Mouse (Mus musculus) olfactory bulb, adult 2 months (tissue): ENCODE measurements around the gene Dcun1d1. TPM values are rescaled to one million over a fixed set of nuclear protein-coding genes. Genes with fewer than 3 reads are reported as not detected.

Source experiments
- H3K27ac ChIP-seq: fragments of 200-500 bp; 2 replicates; pipeline ENCODE4 v1.5.1; 2012; ENCODE audit warnings: low read depth, low read length; ENCODE audit not compliant: insufficient read depth
- H3K4me1 ChIP-seq: fragments of 200-500 bp; 2 replicates; pipeline ENCODE4 v1.6.1; 2012; ENCODE audit warnings: low read length; ENCODE audit not compliant: control insufficient read depth, insufficient read depth
- H3K4me3 ChIP-seq: fragments of 200-500 bp; 2 replicates; pipeline ENCODE4 v1.5.1; 2012; ENCODE audit warnings: mild to moderate bottlenecking, low read depth, low read length, moderate library complexity; ENCODE audit not compliant: insufficient read depth
- CTCF ChIP-seq: fragments of 200-500 bp; IDR thresholded peaks from 2 replicates; pipeline ENCODE4 v1.5.1; 2012; ENCODE audit warnings: low read depth, mild to moderate bottlenecking, low read length, moderate library complexity; ENCODE audit not compliant: insufficient read depth
- POLR2A ChIP-seq: fragments of 200-500 bp; IDR thresholded peaks from 2 replicates; pipeline ENCODE4 v1.6.1; 2012; ENCODE audit warnings: mild to moderate bottlenecking, low read depth, low read length, moderate library complexity; ENCODE audit not compliant: insufficient read depth
- WGBS: fragments of 180-500 bp; shearing (Covaris S2); methylation state at CpG from one replicate; pipeline ENCODE4 v1.1.7; 2018; 5-methylcytosine and 5-hydroxymethylcytosine counted together
- polyA plus RNA-seq: library from polyadenylated mRNA; stranded (reverse); fragments of >200 nt; gene quantifications from 2 replicates; pipeline ENCODE4 v1.2.4, GENCODE M21; 2012; ENCODE audit warnings: low replicate concordance; ENCODE audit not compliant: missing spikeins, insufficient read depth, insufficient read length

Gene Dcun1d1
- polyA plus RNA-seq, 1 experiment: not detected

- Histone ChIP-seq H3K4me1 (no peaks in the 10 kb centered on the region), H3K27ac (no peak overlapping the region), H3K4me3 (no peak overlapping the region)
- 96% methylated on average over 5 of the region's 5 CpGs for WGBS
- no peak for TF ChIP-seq CTCF
- TF ChIP-seq POLR2A: no peak
Measured at GRCm38 (mm10) chr3:35963921-35964320, 26.7 kb upstream of the Dcun1d1 start.

DNA sequence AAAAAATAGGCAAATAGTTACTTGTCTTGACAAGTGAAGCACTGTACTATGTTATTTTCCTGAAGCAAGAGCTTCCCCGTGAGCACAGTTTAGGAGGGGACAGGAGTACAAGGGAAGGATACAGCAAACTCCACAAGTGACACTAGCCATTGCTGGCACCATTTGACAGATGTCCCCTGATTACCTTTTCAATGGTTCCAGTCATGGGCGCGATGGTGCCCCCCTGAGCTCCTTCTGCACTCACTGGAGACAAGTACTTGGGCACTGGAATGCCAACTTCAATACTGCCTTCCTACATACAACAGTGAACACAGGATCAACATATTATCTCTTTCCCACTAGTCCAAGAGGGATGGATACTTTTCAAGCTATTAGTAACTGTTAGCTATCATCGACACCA lies 26.2 kb upstream of the Dcun1d1 start:
- TF ChIP-seq POLR2A (no peak), CTCF (no peak)
- 86% methylated on average over 4 of the region's 4 CpGs for WGBS
- no peaks in the 10 kb centered on the region for H3K4me1 ChIP-seq
- no peak overlapping the region for H3K27ac ChIP-seq
- H3K4me3 ChIP-seq: no peak overlapping the region

DNA sequence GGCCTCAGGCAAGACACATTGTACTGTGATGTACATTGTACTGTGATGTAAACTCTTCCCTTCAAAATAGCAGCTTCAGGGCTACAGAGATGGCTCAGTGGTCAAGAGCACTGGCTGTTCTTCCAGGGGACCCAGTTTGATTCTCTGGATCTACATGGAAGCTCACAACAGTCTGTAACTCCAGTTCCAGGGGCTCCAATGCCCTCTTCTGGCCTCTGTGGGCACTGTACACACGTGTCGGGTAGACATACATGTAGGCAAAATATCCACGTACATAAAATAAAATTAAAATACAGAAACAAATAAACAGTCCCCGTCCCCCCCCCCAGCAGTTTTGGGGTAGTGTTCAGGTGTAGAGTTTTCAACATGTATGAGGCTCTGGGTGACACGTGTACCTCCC lies 25.7 kb upstream of the Dcun1d1 start:
- Histone ChIP-seq H3K4me1 (no peaks in the 10 kb centered on the region), H3K4me3 (no peak overlapping the region), H3K27ac (no peak overlapping the region)
- TF ChIP-seq CTCF: no peak
- TF ChIP-seq POLR2A: no peak
- 92% methylated on average over 5 of the region's 5 CpGs for WGBS

DNA sequence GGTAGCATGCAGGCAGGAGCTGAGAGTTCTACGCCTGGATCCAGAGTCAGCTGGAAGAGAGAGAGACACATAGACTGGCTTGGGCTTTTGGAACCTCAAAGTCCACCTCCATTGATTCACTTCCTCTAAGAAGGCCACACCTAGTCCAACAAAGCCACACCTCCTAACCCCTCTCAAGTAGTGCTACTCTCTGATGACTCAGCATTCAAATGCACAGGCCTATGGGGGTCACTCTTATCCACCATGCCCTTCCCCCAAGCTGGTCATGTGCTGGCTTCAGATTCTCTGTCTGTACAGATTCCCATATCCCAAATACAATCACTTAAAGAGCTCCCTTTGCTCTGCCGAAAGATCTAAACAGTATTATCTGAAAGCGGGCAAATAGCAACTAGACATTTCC lies 20.0 kb upstream of the Dcun1d1 start:
- TF ChIP-seq CTCF: no peak
- no peak for TF ChIP-seq POLR2A
- 91% methylated on average over 3 of the region's 3 CpGs for WGBS
- no peaks in the 10 kb centered on the region for H3K4me1 ChIP-seq
- no peak overlapping the region for H3K27ac ChIP-seq
- H3K4me3 ChIP-seq: no peak overlapping the region

DNA sequence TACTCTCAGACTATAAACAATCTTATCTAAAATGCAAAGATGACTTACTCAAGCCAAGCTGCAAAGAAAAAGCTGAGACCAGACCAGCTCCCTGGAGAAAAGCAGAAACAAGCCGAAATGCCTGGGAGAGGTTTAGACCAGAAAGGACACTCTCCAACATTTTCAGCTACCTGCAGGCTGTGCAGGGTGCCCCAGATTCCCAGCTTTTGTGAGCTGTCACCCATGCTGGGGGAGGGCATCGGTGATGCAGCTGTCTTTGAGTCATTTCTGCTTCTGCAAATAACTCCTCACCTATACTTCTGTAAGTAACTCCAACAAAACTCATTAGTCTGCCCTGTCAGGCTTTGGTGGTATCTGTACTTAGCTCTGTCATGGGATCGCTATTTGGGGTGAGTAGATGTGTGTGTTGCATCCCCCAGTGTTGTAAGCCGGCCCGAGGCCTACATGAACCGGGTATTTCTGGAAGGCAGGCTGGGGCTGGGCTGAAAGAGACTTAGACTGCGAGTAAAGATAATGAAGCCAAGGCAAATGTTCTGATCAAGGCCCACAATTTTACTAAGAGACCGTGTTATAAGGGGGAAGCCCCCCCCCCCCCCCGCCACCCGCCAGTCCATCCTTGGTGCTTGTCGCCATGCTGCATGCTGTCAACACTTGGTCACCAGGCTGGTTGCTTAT lies 17.8 kb upstream of the Dcun1d1 start:
- Histone ChIP-seq H3K27ac (no peak overlapping the region), H3K4me1 (no peaks in the 10 kb centered on the region), H3K4me3 (no peak overlapping the region)
- no peak for TF ChIP-seq POLR2A
- TF ChIP-seq CTCF: no peak
- WGBS: 86% methylated on average over 11 of the region's 11 CpGs

GRCm38 (mm10) chr3:35953816-35954215 lies 16.6 kb upstream of the Dcun1d1 start:
- 90% methylated on average over 6 of the region's 6 CpGs for WGBS
- no peak for TF ChIP-seq CTCF

DNA sequence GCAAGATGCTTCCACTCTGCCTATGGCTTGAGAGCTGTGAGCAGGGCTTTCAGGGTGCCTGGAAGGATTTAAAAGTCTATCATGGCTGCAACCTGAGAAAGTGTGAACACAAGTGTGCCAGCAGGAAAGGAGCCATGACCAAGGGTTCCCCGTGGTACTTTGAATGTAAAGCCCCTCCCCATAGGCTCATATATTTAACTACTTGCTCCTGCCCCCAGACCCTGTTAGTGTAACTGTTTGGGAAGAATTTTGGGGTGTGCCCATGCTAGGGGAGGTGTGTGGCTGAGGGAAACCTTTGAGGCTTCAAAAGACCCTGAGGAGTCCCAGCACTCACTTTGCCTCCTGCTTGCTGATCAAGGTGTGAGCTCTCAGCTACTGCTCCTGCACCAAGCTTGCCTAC lies 15.9 kb upstream of the Dcun1d1 start:
- Histone ChIP-seq H3K4me1 (no peaks in the 10 kb centered on the region), H3K4me3 (no peak overlapping the region), H3K27ac (no peak overlapping the region)
- TF ChIP-seq POLR2A (no peak), CTCF (no peak)
- 84% methylated on average over 1 of the region's 1 CpGs for WGBS

More at GRCm38 (mm10) chr3:35953816-35954215, 16.6 kb upstream of the Dcun1d1 start:
- Histone ChIP-seq H3K4me1 (no peaks in the 10 kb centered on the region), H3K4me3 (no peak overlapping the region), H3K27ac (no peak overlapping the region)

- TF ChIP-seq POLR2A (no peak), CTCF (no peak)
- no peak overlapping the region for H3K4me3 ChIP-seq
Measured at GRCm38 (mm10) chr3:35948197-35948596, 11.0 kb upstream of the Dcun1d1 start.

GRCm38 (mm10) chr3:35940520-35941135 lies 3.4 kb upstream of the Dcun1d1 start:
- WGBS: 93% methylated on average over 4 of the region's 4 CpGs

More at GRCm38 (mm10) chr3:35948197-35948596, 11.0 kb upstream of the Dcun1d1 start:
- Histone ChIP-seq H3K27ac (no peak overlapping the region), H3K4me1 (no peaks in the 10 kb centered on the region)
- 93% methylated on average over 7 of the region's 7 CpGs for WGBS

DNA sequence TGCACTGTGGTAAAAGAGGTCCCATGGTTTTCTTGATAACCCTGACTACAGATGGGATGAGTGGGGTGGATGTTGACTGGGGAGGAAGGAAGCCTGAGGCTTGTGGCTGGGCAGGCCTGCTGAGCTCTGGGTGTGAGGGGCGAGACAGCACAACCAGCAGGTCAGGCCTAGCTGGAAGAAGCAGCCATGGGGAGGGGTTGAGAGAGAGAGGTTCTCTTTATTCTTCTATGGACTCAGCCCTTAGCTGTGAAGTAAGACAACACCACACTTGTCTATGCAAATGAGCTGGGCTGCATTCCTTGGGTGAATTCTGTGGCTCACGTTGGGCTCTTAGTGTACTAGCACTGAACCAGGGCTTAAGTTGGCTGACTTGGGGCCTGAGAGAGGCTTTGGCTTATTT lies 2.8 kb upstream of the Dcun1d1 start:
- 49% methylated on average over 2 of the region's 2 CpGs for WGBS
- H3K4me1 ChIP-seq: no peaks in the 10 kb centered on the region
- no peak overlapping the region for H3K4me3 ChIP-seq
- no peak for TF ChIP-seq POLR2A
- no peak for TF ChIP-seq CTCF
- no peak overlapping the region for H3K27ac ChIP-seq

More at GRCm38 (mm10) chr3:35940520-35941135, 3.4 kb upstream of the Dcun1d1 start:
- no peak overlapping the region for H3K4me3 ChIP-seq
- no peaks in the 10 kb centered on the region for H3K4me1 ChIP-seq
- H3K27ac ChIP-seq: no peak overlapping the region
- TF ChIP-seq CTCF (no peak), POLR2A (no peak)
